Mouse (Mus musculus) myocyte (in vitro differentiated cells): ENCODE results near the gene Taf15.

ENCODE experiments used
- CEBPB ChIP-seq: IDR thresholded peaks from 2 replicates; pipeline ENCODE4 v1.6.1; 2011; ENCODE audit warnings: mild to moderate bottlenecking, moderate library complexity; ENCODE audit not compliant: poor library complexity, insufficient read depth, severe bottlenecking
- MYOD1 ChIP-seq, 3 experiments: IDR thresholded peaks; one replicate each; pipeline ENCODE4 v1.6.1; 2011; ENCODE audit warnings: control low read depth in 2 of 3, low read depth in 2 of 3, mild to moderate bottlenecking in 2 of 3, moderate library complexity in 1 of 3; ENCODE audit not compliant: insufficient read length in 2 of 3, control insufficient read depth in 1 of 3
- POLR2A ChIP-seq: IDR thresholded peaks from one replicate; pipeline ENCODE4 v1.6.1; 2011; ENCODE audit warnings: low read depth, mild to moderate bottlenecking, control low read depth, moderate library complexity; ENCODE audit not compliant: insufficient read length
- POLR2AphosphoS2 ChIP-seq: IDR thresholded peaks from one replicate; pipeline ENCODE4 v1.6.1; 2011; ENCODE audit warnings: low read depth, control low read depth; ENCODE audit not compliant: insufficient read length

DNA sequence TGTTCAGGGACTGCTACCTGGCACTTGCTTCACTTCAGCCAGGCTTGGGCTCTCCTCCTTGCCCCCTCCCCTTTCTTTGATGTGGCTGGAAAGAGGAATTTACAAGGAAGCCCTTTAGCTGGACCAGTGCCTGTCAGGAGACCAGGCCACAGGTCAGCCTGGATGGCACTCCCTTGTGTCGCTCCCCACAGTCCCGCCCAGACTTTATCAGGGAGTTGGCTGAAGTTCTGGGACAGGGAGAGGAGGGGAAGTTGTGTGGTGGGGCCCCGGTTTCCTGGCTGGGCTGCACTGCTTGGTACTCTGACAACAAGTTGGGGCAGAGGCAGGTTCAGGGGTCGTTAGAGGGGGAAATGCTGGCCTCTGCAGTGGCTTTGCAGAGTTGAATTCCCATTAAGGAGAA is 18.3 kb upstream of the Taf15 start:
- TF ChIP-seq POLR2AphosphoS2: no peak
- TF ChIP-seq POLR2A: no peak
- TF ChIP-seq CEBPB: no peak
- no peak for TF ChIP-seq MYOD1 (IDR thresholded peaks at IDR 0.05; ENCODE audit: control insufficient read depth in 1 of 3, insufficient read length in 2 of 3, low read depth in 2 of 3)
